Mouse (Mus musculus) spleen, adult 2 months (tissue): ENCODE results near the gene Mmp15.

ENCODE experiments used
- CTCF ChIP-seq: fragments of 200-500 bp; IDR thresholded peaks from 2 replicates; pipeline ENCODE4 v1.5.1; 2011; ENCODE audit warnings: mild to moderate bottlenecking, inconsistent platforms; ENCODE audit not compliant: insufficient read depth, insufficient read length, insufficient replicate concordance; ENCODE audit errors: extremely low read depth
- POLR2A ChIP-seq: fragments of 200-500 bp; IDR thresholded peaks from 2 replicates; pipeline ENCODE4 v1.6.1; 2011; ENCODE audit warnings: low read depth, low read length, inconsistent platforms

- TF ChIP-seq POLR2A = peak; percentile 31; the same call in 1 of the 2 replicates
- TF ChIP-seq CTCF = peak; percentile 66
Observed at GRCm38 (mm10) chr8:95331720-95332436, 20.2 kb upstream of the Mmp15 start, which contains the start of the genes Zfp319 and Usb1.
